19 mouse cellular contexts compared by ENCODE assay signal in the genomic region with DNA sequence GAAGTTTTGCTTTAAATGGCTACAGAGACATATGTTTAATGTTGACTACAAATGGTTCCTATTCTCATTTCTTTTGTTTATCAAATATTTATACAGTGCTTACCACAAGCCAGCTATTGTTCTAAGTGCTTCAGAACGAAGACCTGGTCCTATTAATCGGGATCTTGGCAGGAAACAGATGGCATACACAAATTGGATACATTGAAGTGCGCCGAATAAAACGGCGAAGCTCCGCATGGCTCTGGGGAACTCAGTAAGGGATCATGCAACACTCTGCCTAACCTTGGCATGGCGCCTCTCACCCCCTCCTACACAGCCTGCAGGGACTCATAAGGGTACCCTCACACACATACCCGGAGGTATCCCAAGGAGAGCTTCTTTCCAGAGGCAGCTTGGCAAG. TPM values are rescaled to one million over a fixed set of nuclear protein-coding genes. Genes with fewer than 3 reads are reported as not detected.
DNase-seq lines count a peak whose midpoint lies in the region; ATAC-seq and TF ChIP-seq lines count a peak whose summit lies in the region.
"Had no signal": no experiment of that assay in that cellular context is flagged by ENCODE, and none has a peak within 500 bp of the region (broad histone marks: within the 10 kb centered on the region; RNA-seq: fewer than 3 reads in every experiment).

No protein-coding gene starts in this region.

- H3K9me3 ChIP-seq in forebrain, embryonic 14.5 days (replicated peaks; ENCODE audit: control insufficient read depth, low read length), result no peaks in the 10 kb centered on the region
- no peaks in the 10 kb centered on the region for H3K9me3 ChIP-seq in forebrain, postnatal 0 days (ENCODE audit: low read length)
- no peaks in the 10 kb centered on the region for H3K9me3 ChIP-seq in lung, embryonic 16.5 days (ENCODE audit: control insufficient read depth, low read length)
- no peaks in the 10 kb centered on the region for H3K9me3 ChIP-seq in neural tube, embryonic 15.5 days (replicated peaks)
- H3K9me3 ChIP-seq: forebrain, embryonic 13.5 days; intestine, embryonic 15.5 days; kidney, embryonic 15.5 days; liver, embryonic 13.5 days; megakaryocyte, embryonic 14.5 days had no signal

- no peak overlapping the region for H3K4me3 ChIP-seq in forebrain, embryonic 14.5 days (ENCODE audit: low read depth, low read length)
- H3K4me3 ChIP-seq in forebrain, postnatal 0 days (ENCODE audit: low read depth, low read length), result no peak overlapping the region
- H3K4me3 ChIP-seq in lung, embryonic 16.5 days (ENCODE audit: low read length), result no peak overlapping the region
- H3K4me3 ChIP-seq in neural tube, embryonic 15.5 days (replicated peaks), result no peak overlapping the region
- H3K4me3 ChIP-seq: forebrain, embryonic 13.5 days; intestine, embryonic 15.5 days; kidney, embryonic 15.5 days; left cerebral cortex, adult 2 months; liver, embryonic 13.5 days; megakaryocyte, embryonic 14.5 days had no signal

- WGBS in forebrain, embryonic 14.5 days, result 41% methylated on average over 9 of the region's 9 CpGs
- whole genome bisulfite sequencing in forebrain, postnatal 0 days, result 40% methylated on average over 9 of the region's 9 CpGs
- WGBS in lung, embryonic 16.5 days, result 43% methylated on average over 9 of the region's 9 CpGs
- 40% methylated on average over 9 of the region's 9 CpGs for WGBS in neural tube, embryonic 15.5 days

- H3K27ac ChIP-seq in forebrain, embryonic 14.5 days (ENCODE audit: low read depth, low read length), result no peak overlapping the region
- H3K27ac ChIP-seq in forebrain, postnatal 0 days (ENCODE audit: low read depth, low read length), result no peak overlapping the region
- peak overlapping the region; percentile 37; the same call in 1 of the 2 replicates for H3K27ac ChIP-seq in lung, embryonic 16.5 days (ENCODE audit: low read length)
- H3K27ac ChIP-seq in neural tube, embryonic 15.5 days (replicated peaks), result no peak overlapping the region
- H3K27ac ChIP-seq: forebrain, embryonic 13.5 days; intestine, embryonic 15.5 days; kidney, embryonic 15.5 days; left cerebral cortex, adult 2 months; liver, embryonic 13.5 days had no signal

- H3K36me3 ChIP-seq in forebrain, embryonic 14.5 days (ENCODE audit: control insufficient read depth, insufficient read depth, low read length), result no peaks in the 10 kb centered on the region
- no peaks in the 10 kb centered on the region for H3K36me3 ChIP-seq in forebrain, postnatal 0 days (ENCODE audit: insufficient read depth)
- no peaks in the 10 kb centered on the region for H3K36me3 ChIP-seq in lung, embryonic 16.5 days (ENCODE audit: control insufficient read depth, insufficient read depth, low read length)
- H3K36me3 ChIP-seq in neural tube, embryonic 15.5 days, result no peaks in the 10 kb centered on the region
- H3K36me3 ChIP-seq: intestine, embryonic 15.5 days; kidney, embryonic 15.5 days; liver, embryonic 13.5 days had no signal

- no peaks in the 10 kb centered on the region for H3K27me3 ChIP-seq in forebrain, embryonic 14.5 days (replicated peaks; ENCODE audit: control insufficient read depth, insufficient read depth, low read length)
- H3K27me3 ChIP-seq in forebrain, postnatal 0 days (ENCODE audit: insufficient read depth, low read length), result no peaks in the 10 kb centered on the region
- H3K27me3 ChIP-seq in lung, embryonic 16.5 days (ENCODE audit: control insufficient read depth, insufficient read depth, low read depth, low read length), result no peaks in the 10 kb centered on the region
- H3K27me3 ChIP-seq in neural tube, embryonic 15.5 days (replicated peaks), result no peaks in the 10 kb centered on the region
- H3K27me3 ChIP-seq: intestine, embryonic 15.5 days; kidney, embryonic 15.5 days; liver, embryonic 13.5 days; megakaryocyte, embryonic 14.5 days had no signal

- no peak overlapping the region for H3K9ac ChIP-seq in forebrain, embryonic 14.5 days (ENCODE audit: low read length)
- no peak overlapping the region for H3K9ac ChIP-seq in forebrain, postnatal 0 days
- H3K9ac ChIP-seq in lung, embryonic 16.5 days (ENCODE audit: low read length), result no peak overlapping the region
- no peak overlapping the region for H3K9ac ChIP-seq in neural tube, embryonic 15.5 days (replicated peaks)
- H3K9ac ChIP-seq: forebrain, embryonic 13.5 days; intestine, embryonic 15.5 days; kidney, embryonic 15.5 days; liver, embryonic 13.5 days had no signal

- H3K4me1 ChIP-seq in forebrain, embryonic 14.5 days (ENCODE audit: control insufficient read depth, insufficient read depth, low read length), result no peaks in the 10 kb centered on the region
- H3K4me1 ChIP-seq in forebrain, postnatal 0 days (ENCODE audit: insufficient read depth), result no peaks in the 10 kb centered on the region
- peaks cover 4% of the 10 kb centered on the region; the same call in 1 of the 2 replicates for H3K4me1 ChIP-seq in lung, embryonic 16.5 days (replicated peaks; ENCODE audit: control insufficient read depth, insufficient read depth, low read length)
- 0 out of 2 replicates have a peak, but pooled peaks cover 5% of the 10 kb centered on the region for H3K4me1 ChIP-seq in neural tube, embryonic 15.5 days
- H3K4me1 ChIP-seq: forebrain, embryonic 13.5 days; intestine, embryonic 15.5 days; kidney, embryonic 15.5 days; liver, embryonic 13.5 days; megakaryocyte, embryonic 14.5 days had no signal

- H3K4me2 ChIP-seq in forebrain, embryonic 14.5 days (ENCODE audit: low read length), result no peak overlapping the region
- no peak overlapping the region for H3K4me2 ChIP-seq in forebrain, postnatal 0 days (ENCODE audit: low read depth)
- H3K4me2 ChIP-seq in lung, embryonic 16.5 days (ENCODE audit: low read depth, low read length), result peak overlapping the region; percentile 25; the same call in 1 of the 2 replicates
- 0 out of 2 replicates have a peak overlapping the region, but pooled peaks have one; percentile 17 for H3K4me2 ChIP-seq in neural tube, embryonic 15.5 days
- H3K4me2 ChIP-seq: forebrain, embryonic 13.5 days; intestine, embryonic 15.5 days; kidney, embryonic 15.5 days; liver, embryonic 13.5 days had no signal

- DNase-seq in forebrain, embryonic 14.5 days (ENCODE audit: low spot score), result peak; percentile 36
- no peak for DNase-seq in forebrain, postnatal 0 days
- DNase-seq in right cerebral cortex, postnatal 4 days, result peak; percentile 3
- DNase-seq in right cerebral cortex, adult 18-20 months, result no peak
- DNase-seq in kidney, adult 18-20 months, result no peak
- no peak for DNase-seq in embryo, embryonic 10.5 days (ENCODE audit: low spot score)
- DNase-seq: adrenal gland, postnatal 14 days; B cell, adult 2 months; cerebellum, adult 18-20 months; heart, adult 18-20 months; heart, postnatal 4 days; liver, embryonic 13.5 days had no signal

- TF ChIP-seq CTCF in forebrain, postnatal 0 days (IDR thresholded peaks at IDR 0.05; ENCODE audit: low read depth), result no peak

- no peak for ATAC-seq in forebrain, embryonic 14.5 days
- no peak for ATAC-seq in forebrain, postnatal 0 days
- ATAC-seq in lung, embryonic 16.5 days (ENCODE audit: low read depth), result peak; percentile 82
- no peak for ATAC-seq in neural tube, embryonic 15.5 days (ENCODE audit: low FRiP score)
- ATAC-seq: forebrain, embryonic 13.5 days; intestine, embryonic 15.5 days had no signal

RNA-seq across cellular contexts. Expression of a gene that starts 24.7 kb away (rescaled TPM):
- 56.3 and 58.6 TPM in 2 replicates for polyA plus RNA-seq in forebrain, embryonic 14.5 days (2014; fragmentation: Nextera tagmentation; extraction: Ambion mirVana)
- 47.5 and 57.4 TPM in 2 replicates for total RNA-seq in forebrain, postnatal 0 days (2014; rRNA removed)
- polyA plus RNA-seq in forebrain, postnatal 0 days (2015; fragmentation: Nextera tagmentation; extraction: Ambion mirVana), result 66.5 and 74.4 TPM in 2 replicates
- polyA plus RNA-seq in lung, embryonic 16.5 days (2015; fragmentation: Nextera tagmentation; extraction: Ambion mirVana), result 44.9 and 48.8 TPM in 2 replicates
- polyA plus RNA-seq in neural tube, embryonic 15.5 days (2015; fragmentation: Nextera tagmentation; extraction: Ambion mirVana), result 53.8 and 62.5 TPM in 2 replicates

Comparison
In these comparisons a context has a peak if more than half of its experiments do, and no peak if none do; other contexts are left out.
1. DNase-seq: peak in forebrain, embryonic 14.5 days (single experiment) and right cerebral cortex, postnatal 4 days (single experiment); none in forebrain, postnatal 0 days (single experiment), right cerebral cortex, adult 18-20 months (single experiment), kidney, adult 18-20 months (single experiment) and embryo, embryonic 10.5 days (single experiment).
2. H3K4me2 ChIP-seq: peak in lung, embryonic 16.5 days (single experiment) and neural tube, embryonic 15.5 days (single experiment); none in forebrain, embryonic 14.5 days (single experiment) and forebrain, postnatal 0 days (single experiment).